Mouse (Mus musculus) kidney, postnatal 10 days (tissue): ENCODE data around the gene Spdye4c.

Source experiments
- DNase-seq: peaks from one replicate; pipeline ENCODE4 v3.0.0; 2021; ENCODE audit warnings: mixed read lengths

Gene Spdye4c

DNA sequence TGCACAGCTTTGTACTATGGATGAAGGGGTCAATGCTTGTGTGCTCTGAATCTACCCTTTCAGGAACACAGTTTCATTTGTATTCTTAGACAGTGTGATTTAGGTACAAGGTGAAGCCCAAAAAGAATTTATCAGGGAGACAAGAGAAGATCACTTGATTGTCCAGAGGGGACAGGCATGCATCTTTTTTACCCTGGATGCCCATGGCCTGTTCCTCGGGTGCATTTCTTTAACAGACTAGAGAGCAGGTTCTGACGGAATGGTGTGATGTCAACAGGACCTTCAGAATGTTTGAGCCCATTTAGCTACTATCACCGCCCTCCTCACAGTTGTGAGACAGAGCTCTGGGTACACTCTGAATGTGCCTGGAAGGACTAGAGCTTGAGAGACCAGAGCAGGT, at the start of gene Spdye4c:
Gene Spdye4c (plus strand): TSS at position 301 of the 400 bp plus-strand sequence.
- DNase-seq = no peak

DNA sequence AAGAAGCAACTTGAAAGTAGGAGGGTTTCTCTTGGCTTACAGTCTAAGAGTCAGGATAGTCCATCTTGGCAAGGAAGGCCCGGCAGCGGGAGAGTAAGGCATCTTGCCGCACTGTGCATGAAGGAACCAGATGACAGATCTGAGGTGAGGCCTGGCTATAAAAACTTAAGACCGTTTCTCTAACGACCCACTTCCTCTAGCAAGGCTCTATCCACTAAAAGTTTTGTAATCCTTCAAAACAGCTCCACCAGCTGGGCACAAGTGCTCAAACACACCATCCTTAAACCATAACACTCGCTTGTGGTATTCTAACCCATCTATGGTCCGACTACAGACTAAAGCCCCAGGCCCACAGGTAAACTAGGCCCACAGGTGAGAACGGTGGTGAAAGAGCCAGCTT, 47.5 kb upstream of the Spdye4c start:
- DNase-seq = no peak

DNA sequence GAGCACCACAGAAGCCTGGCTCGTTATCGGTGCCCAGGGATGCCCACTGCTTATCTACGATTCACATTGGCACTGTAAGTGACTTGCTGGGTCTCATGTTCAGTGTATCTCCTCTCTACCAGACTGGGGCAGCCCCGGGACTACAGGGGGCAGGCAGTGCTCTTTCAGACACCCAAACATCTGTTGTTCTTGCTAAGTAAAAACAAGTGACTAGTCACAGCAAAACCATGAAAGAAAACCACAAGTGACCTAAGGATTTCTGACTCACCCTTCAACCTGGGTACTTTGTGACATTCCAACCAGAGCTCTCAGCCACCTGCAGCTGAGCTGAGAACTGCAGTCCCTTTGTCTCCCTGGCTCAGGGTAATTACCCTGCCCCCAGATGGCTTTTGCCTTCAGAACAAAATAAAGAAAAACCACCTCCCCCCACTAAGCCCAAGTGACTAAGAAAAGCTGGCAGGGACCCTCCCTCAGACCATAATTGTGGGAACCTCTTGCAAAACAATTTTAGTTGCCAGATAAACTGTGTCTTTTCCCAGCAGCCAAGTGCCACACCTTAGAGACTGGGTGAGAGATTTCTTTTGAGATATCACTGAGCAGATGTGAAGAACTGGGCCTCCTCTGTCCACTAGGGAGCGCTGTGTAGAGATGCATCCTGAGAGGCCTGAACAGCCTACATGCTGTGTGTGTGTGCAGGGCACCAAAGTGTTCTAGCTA, 46.4 kb upstream of the Spdye4c start:
- peak; percentile 40 for DNase-seq

DNA sequence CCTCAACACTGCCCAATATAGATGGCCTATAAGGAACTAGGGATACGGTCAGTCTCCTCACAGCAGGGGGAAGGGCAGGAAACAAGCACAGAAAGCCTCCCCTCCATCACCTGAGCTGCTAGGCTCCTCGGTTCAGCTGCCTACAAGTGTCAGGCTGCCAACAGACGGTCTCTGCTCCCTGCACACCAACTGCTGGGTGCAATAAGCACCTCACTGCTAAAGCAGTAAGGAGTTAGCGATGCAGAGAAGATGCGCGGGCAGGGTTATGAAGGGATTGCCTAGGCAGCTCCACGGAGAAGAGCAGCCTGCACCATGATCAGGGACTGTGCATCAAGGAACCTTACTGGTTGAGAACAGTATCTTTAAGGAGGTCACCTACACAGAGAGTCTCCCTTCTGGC, 45.6 kb upstream of the Spdye4c start:
- DNase-seq = no peak

DNA sequence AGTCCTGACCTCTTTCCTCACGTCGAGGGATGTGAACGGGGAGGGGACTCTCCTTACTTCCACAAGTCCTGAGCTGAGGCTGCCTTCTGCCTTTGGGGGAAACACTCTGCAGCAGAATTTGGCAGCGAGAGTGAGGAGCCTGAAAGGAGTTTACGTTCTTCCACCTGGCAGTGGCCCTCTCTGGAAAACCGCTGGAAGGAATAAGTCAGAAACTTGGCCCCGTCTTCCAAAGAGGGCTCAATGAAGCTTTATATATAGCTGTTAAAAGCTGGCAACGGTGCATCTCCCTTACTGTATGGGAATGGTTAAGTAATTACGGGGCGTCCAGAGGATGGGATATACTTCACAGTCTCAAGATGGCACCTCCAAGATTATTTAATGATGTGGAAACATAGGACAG, 43.9 kb upstream of the Spdye4c start:
- no peak for DNase-seq

DNA sequence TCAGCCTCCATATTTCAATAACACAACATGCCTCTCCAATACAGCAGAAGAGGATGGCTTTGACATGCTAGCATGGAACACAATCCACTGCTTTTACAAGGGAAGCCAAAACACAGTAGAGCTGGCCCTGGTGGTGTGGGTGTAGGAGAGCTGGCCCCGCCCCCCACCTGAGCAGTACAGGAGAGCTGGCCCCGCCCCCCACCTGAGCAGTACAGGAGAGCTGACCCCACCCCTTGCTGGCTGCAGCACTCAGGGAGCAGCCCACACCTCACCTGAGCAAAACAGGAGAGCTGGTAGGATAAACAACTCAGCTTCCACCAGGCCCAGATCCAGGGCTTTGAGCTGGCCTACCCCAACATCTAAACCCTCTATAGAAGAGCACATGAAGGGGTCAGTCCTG, 42.7 kb upstream of the Spdye4c start:
- DNase-seq = peak; percentile 47

DNA sequence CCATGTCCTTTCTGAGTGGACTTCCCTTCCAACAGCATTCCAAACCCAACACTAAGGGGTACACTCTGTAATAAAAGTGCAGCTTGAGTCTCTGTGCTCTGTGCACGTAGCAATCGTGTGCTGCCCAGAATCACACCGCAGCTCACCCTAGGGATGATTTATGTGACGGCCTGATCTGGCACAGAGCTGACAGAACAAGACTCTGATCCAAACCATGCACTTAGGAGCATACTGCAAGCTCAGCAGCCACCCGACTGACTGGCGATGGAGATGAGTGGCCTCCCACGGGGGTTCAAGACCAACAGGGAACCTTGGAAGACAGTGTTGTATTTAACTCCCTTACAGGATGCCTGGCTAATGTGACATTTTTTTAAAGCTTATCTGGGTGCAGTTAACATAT, 41.4 kb upstream of the Spdye4c start:
- DNase-seq = no peak

DNA sequence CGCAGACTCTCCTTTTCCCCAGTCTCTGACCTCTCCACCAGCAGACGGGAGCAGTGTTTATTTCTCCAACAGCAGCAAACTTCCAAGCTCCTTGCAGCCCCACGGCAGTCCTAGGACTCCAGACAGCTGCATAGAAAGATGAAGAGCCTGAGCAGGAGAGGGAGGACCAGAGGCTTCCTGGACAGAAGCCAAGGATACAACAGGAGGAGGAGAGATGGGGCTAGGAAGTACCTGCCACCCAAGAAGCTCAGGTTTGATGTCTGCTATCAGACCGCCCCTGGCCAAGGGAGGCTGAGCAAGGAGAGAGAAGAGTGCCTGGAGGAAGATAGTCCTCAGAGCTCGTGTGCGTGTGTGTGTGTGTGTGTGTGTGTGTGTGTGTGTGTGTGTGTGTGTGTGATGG, 41.0 kb upstream of the Spdye4c start:
- DNase-seq = no peak

DNA sequence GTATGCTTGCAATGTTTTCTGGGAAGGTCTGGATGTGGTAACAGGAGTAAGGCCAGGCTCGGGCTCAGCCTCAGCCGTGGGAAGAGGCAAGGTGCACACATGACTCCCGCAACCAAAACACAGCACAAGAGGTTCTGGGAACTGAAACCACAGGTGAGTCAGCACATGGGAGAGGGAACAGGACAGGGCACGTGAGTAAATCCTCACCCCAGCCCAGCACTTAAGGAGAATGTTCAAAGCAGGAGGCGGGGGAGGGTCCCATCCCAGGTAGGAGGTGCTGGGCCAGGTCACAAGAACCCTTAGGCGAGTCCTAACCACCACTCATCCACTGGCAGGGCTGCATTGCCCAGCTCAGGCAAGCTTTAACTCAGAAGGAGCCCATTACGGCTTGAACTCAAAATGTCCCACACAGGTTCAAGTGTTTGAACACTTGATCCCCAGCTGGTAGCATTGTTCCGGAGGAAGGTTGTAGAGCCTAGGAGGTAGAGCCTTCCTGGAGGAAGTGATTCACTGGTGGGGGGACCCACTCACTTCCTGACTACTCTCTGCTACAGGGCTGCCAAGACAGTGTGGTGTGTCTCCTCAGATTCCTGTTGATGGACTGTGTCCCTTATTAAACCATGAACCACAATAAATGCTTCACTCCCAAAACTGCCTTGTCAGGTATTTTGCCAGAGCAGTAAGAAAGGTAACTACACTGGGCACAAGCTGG, 38.8 kb upstream of the Spdye4c start:
- no peak for DNase-seq

DNA sequence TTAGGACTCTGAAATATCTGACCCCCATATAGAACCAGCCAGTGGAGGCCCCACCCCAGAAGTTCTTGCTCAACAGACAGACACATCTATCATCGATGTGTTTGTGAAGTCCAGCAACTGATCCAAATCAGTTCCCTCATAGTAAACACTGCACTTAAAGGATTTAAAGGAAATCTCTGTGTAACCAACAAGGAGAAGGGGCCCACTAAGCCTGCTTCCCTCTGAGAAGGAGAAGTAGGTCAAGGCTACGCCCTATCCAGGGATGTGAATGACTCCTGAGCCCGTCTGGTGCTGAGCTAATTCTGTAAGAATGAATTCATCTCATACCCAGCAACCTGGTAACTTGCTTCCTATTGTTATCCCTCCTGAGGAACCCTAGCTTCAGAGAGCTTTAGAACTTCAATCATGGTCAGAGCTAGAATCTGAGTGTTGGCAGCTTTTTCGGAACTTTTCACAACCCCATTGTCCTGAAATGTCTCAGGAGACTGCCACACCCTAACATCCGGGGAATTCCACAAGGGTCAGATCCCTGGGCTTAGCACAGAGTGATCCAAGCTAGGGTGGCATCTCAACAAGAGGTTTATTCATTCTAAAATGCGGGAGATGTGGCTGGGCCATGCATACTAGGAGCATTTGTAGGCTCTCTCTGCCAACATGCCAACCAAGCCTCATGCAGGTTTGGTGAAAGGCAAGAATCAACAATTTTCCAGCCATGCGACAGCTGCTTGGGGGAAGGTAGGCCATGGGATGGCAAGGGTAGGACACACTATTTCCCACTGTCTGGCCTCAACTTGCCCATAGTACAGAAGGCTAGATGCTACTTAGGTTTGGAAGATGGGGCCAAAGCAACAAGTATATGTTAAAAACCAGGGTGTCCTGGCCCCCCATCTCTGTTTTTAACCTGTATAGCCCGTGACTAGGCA, 38.0 kb upstream of the Spdye4c start:
- DNase-seq = no peak

DNA sequence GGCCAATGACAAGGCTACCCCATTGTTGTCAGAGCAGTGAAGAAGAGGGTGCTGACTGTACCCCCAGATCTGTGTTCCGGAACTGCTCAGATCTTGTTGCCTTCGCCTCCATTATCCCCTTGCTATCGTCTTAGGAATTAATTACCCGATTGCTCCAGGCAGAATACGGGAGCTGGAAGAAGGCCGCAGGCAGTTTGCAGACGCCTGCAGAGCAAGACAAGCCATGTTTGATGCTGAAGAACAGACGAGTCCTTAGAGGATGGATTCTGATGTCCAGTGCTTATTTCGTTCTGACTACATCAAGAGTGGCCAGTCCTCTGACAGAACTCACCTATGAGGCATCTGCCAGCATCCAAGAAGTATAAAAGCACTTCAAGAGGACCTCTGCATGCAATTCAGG, 35.9 kb upstream of the Spdye4c start:
- DNase-seq = no peak

DNA sequence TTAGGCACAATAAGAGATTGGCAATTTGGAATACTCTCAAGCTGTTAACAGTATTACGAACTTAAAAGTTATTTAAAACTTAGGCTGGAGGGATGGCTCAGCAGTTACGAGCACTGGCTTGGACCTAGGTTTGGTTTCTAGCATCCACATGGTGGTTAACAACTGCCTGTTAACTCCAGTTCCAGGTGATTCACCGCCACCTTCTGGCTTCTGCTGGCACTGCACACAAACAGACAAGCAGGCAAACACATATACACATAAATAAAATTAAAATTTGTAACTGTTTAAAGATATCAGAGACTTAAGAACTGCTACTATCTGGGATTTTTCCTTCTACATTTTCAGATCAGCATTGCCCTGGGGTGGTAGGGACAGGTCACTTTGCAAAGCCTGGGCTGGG, 26.8 kb upstream of the Spdye4c start:
- DNase-seq = peak; percentile 18

DNA sequence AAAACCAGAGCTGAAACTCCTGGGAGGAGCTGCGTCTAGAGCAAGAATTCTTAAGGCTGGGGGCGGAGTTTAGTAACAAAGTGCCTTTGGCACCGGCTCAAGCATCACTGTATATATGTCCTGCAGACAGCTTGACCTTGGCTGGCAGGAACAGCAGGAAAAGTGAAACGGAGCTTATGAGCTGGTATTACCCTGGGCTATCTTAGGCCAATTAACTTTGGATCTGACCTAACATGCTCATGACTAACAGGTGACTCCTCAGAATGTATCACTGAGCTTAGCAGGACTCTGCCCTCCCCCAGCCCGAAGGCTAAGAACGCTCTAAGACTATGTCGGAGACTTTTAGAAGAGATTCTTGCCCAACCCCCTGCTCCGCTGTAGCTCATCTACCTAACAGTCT, 25.1 kb upstream of the Spdye4c start:
- no peak for DNase-seq

DNA sequence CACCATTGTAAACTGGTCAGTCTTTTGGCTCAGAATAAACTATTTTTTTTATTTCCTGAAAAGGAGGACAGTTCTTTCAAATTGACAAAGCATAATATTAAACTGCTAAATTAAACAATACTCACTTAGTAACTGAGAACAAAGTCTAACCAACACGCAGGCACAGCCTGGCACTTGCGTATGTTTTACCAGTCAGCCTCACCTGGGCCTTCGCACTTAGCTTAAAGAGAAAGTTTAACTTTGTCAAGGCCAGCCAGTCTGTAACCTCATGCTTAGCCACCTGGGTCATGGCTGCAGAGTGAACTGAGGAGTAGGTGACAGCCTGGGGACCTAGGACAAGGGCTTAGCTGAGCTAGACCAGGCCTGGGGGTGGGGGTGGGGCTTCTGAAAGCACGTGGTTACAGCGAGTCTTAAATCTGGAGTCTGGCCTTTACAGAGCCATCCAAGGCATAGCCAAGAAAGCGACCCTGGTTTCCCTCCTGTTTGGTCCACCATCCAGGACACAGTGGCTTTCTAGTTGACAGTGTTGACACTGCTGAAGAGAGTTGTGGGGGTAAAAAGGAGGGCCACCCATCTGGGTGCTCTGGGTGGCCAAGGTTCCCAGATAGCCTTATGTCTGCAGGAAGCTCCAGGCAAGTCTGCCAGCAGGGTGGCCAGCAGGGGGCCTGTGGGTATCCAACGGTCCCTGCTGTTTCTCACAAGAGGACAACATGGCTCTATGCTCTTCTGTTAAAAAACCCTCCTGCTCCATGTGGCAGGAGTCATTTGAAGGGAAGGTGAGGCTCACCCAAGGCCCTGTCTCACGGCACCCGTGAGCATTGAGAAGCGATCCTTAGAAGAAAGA, 24.5 kb upstream of the Spdye4c start:
- DNase-seq = peak; percentile 60

DNA sequence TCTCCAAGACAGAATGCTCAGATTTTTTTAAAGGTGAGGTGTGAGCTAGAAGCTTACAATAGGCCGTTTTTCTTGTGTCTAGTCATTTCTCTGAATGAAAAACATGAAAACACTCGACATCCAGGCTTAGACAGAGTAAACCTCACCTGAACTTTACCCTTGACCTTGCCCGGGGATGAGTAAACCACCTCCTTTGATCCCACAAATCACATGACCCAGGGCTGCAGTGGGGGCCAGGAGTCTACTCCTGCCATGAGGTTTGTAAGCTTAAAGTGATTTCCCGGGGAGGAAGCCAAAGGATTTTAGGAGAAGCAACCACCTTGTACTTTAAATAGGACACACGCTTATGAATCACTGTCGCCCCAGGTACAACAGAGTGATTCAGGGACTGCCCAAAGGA, 23.0 kb upstream of the Spdye4c start:
- no peak for DNase-seq

DNA sequence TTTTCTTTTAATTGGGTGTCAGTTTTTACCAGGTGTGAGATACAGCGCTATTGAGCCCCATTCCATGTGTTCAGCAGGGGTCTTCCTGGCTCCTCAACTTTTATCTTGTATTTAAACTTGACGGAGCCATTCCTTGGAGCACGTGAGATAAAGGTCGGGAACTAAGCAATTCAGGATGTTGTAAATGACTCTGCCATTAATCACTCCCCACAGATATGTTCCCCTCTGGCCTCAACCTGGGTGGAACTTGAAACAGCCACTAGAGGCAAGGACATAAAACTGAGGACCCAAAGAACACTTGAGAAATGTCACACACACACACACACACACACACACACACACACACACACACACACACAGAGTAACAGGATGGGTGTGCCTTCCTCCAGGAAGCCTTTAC, 22.5 kb upstream of the Spdye4c start:
- DNase-seq = no peak

DNA sequence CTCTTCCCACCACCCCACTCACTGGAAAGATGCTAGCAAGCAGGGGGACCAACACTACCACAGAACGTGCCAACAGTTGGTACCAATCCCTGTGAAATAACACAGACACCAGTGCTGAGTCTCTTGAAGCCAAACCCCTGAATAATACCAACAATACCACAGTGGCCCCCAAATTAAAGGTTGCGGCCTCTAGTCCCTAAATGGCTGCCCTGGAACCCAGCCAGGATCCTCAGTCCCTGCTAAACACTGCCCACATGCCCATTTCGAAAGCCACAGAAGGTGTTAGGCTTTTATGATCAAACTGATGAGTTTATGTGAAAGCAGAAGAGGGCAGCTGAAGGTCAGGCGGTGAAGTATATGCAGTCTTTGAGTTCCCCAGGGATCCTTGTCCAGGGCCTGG, 20.0 kb upstream of the Spdye4c start:
- no peak for DNase-seq

DNA sequence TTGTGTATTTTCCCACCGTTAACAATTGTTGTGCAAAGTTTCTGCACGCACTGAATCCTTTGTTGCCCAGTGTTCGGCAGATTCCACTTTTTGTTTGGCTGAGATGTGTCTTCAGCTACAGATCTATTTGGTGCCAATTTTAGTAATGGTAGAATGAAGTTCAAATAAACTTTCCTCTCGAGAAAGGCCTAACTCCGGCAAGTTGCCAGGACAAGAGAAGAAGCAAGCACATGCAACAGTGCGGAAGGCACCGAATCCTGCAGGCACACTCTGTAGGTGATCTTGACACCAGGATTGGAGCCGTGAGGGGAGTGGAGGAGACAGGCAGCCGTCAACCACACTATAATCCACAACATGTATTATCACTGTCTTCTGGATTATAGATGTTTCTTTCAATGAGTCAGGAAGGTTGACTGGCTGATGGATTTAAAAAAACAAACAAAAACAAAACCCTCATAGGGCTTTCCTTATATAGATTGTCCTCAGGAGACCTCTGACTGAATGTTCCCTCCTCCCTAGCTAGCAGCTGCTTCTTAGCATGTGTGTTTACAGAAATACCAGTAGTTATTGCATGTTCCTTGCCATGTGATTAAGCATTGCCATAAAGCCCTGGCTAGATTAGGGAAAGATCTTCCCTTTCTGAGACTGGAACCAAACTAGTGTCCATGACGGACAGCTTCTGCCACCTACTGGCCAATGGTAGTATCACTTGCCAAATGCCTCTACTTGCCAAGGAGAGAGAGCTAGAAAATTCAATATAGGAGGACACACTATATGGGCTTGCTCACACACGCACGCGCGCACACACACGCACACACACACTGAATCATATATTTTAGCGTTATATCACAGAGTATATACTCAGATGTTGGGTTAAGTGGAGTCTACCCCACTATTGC, 18.0 kb upstream of the Spdye4c start:
- peak; percentile 92 for DNase-seq

DNA sequence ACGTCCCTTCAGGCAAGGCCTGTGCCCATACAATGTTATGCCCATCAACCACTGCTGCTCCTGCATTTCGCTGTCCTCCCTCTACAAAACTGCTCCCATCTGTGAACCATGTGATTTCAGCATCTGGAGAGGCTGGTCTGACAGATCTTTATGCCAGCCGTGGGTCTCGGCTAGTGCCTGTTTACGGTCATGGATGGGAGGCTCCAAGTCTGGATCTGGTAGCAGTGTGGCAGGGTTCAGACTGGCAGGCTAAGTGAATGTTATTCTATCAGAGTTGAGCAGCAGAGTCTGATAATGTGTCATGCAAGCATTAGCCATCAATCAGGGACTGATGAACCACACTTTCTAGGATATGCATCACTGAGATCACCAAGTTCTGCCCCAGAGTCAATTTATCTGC, 8.1 kb upstream of the Spdye4c start:
- no peak for DNase-seq

DNA sequence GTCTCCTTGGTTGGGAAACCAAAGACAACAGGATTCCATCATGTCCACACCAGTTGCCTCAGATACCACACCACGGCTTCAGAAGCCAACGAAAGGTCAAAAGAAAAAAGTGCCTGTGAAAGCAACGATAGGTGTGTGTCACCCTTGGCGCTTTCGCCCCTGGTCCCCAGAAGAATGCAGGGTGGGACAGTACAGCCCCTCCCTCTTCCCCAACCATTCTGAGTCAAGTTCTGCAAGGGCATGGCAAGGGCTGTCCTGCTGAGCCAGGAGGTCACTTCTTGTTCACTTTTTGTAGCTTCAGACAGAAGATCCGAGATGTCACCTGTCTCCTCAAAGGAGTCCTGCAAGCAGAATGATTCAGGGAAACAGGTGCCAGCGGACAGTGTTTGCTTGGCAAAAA, 1.3 kb downstream of the Spdye4c start:
- no peak for DNase-seq

DNA sequence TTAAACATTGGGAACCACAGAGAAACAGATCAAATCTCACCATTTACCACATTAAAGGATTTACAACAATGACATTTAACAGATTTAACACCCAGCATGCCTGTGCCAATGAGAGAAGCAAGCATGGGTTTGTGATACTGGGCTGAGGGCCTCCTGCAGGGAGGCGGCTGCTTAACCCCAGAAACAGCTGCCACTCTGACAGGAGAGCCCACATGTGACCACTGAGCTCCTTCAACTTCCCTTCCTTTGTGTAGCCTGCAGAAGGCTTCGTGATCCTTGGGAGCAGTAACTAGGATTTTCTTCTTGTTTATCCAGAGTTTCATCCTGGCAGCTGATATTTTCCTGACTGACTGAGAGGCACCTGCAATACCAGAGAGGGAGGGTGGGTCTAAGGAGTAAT, 10.5 kb downstream of the Spdye4c start:
- no peak for DNase-seq

DNA sequence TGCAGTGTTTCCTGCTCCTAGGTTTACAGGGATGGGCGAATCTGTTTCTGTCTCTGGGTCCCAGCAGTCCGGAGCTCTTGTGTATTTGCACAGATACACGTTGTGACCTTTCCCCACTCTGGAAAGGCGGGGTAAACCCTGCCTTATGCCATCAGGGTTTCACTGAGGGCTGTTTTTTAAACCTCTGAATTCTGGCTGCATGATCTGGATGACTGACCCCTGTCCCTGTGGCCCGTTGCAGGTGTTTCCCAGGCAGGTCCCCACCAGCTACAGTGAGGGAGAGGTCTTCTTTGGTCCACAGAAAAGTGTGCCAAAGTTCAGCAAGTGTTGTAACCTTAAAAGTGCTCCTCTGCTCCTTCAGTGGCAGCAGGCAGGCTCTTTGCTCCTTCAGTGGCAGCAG, 18.3 kb downstream of the Spdye4c start:
- DNase-seq = no peak
